Mouse (Mus musculus) heart, embryonic 12.5 days (tissue): ENCODE results near the gene Rad51b. TPM values are rescaled to one million over a fixed set of nuclear protein-coding genes. Genes with fewer than 3 reads are reported as not detected.
"Not testable (repeated sequence)": the region's sequence is repeated elsewhere in the genome, so short reads cannot be mapped to it uniquely, and the experiment has no call there.

Experiments used
- ATAC-seq: fragments of 200-750 bp; cut with Nextera tagmentation; 2 replicates; pipeline ENCODE4 v1.8.0; 2017; ENCODE audit warnings: moderate TSS enrichment, moderate library complexity; ENCODE audit not compliant: insufficient number of reproducible peaks, low FRiP score
- H3K27ac ChIP-seq: fragments of 300-500 bp; sonication (generic); 2 replicates; pipeline ENCODE4 v1.5.1; 2016; ENCODE audit warnings: mild to moderate bottlenecking, moderate library complexity; ENCODE audit not compliant: poor library complexity, severe bottlenecking
- H3K27me3 ChIP-seq: fragments of 300-500 bp; sonication (generic); replicated peaks from 2 replicates; pipeline ENCODE4 v1.6.1; 2016; ENCODE audit warnings: mild to moderate bottlenecking, moderate library complexity
- H3K36me3 ChIP-seq: fragments of 300-500 bp; sonication (generic); 2 replicates; pipeline ENCODE4 v1.6.1; 2016; ENCODE audit warnings: mild to moderate bottlenecking, moderate library complexity
- H3K4me1 ChIP-seq: fragments of 300-500 bp; sonication (generic); replicated peaks from 2 replicates; pipeline ENCODE4 v1.6.1; 2016; ENCODE audit warnings: mild to moderate bottlenecking
- H3K4me2 ChIP-seq: fragments of 300-500 bp; sonication (generic); 2 replicates; pipeline ENCODE4 v1.6.1; 2016; ENCODE audit warnings: mild to moderate bottlenecking, moderate library complexity
- H3K4me3 ChIP-seq: fragments of 300-500 bp; sonication (generic); 2 replicates; pipeline ENCODE4 v1.5.1; 2016; ENCODE audit warnings: mild to moderate bottlenecking
- H3K9ac ChIP-seq: fragments of 300-500 bp; sonication (generic); 2 replicates; pipeline ENCODE4 v1.6.1; 2016; ENCODE audit warnings: mild to moderate bottlenecking, moderate library complexity
- H3K9me3 ChIP-seq: fragments of 300-500 bp; sonication (generic); replicated peaks from 2 replicates; pipeline ENCODE4 v1.6.1; 2016; ENCODE audit warnings: mild to moderate bottlenecking, moderate library complexity
- WGBS: fragments of 180-500 bp; shearing (Covaris S2); methylation state at CpG from one replicate; pipeline ENCODE4 v1.1.7; 2016; 5-methylcytosine and 5-hydroxymethylcytosine counted together
- polyA plus RNA-seq: library from polyadenylated mRNA; unstranded; fragments of >200 nt; fragmentation: Nextera tagmentation; extraction: Ambion mirVana; gene quantifications from 2 replicates; pipeline ENCODE4 v1.2.1, GENCODE M21; 2016

Gene Rad51b
- polyA plus RNA-seq, 1 experiment from 2014 or later = 4.6 TPM

GRCm38 (mm10) chr12:79297884-79298636, 978 bp downstream of the Rad51b start:
- Histone ChIP-seq H3K9ac (peak overlapping the region; percentile 81), H3K36me3 (peaks cover 5% of the 10 kb centered on the region; the same call in 1 of the 2 replicates), H3K27ac (no peak overlapping the region), H3K4me1 (peaks cover 10% of the 10 kb centered on the region), H3K4me3 (peak overlapping the region; percentile 71), H3K27me3 (no peaks in the 10 kb centered on the region), H3K9me3 (no peaks in the 10 kb centered on the region), H3K4me2 (peak overlapping the region; percentile 70)
- no peak for ATAC-seq
- 17% methylated on average over 15 of the region's 15 CpGs for WGBS

GRCm38 (mm10) chr12:79301802-79302201, 4.7 kb downstream of the Rad51b start:
- no peak overlapping the region for H3K4me3 ChIP-seq
- 75% methylated on average over 9 of the region's 9 CpGs for WGBS
- no peaks in the 10 kb centered on the region for H3K27me3 ChIP-seq
- H3K9me3 ChIP-seq = no peaks in the 10 kb centered on the region
- no peak for ATAC-seq
- no peak overlapping the region for H3K27ac ChIP-seq
- H3K4me2 ChIP-seq = no peak overlapping the region
- H3K36me3 ChIP-seq = no peaks in the 10 kb centered on the region
- 0 out of 2 replicates have a peak, but pooled peaks cover 4% of the 10 kb centered on the region for H3K4me1 ChIP-seq
- H3K9ac ChIP-seq = no peak overlapping the region

GRCm38 (mm10) chr12:79305131-79305530, 8.0 kb downstream of the Rad51b start:
- ATAC-seq = no peak
- WGBS = 53% methylated on average over 1 of the region's 1 CpGs

GRCm38 (mm10) chr12:79306013-79306412, 8.9 kb downstream of the Rad51b start:
- 74% methylated on average over 4 of the region's 4 CpGs for WGBS
- ATAC-seq = no peak
- H3K27ac ChIP-seq = no peak overlapping the region

More at GRCm38 (mm10) chr12:79305131-79305530, 8.0 kb downstream of the Rad51b start:
- H3K4me1 ChIP-seq = no peaks in the 10 kb centered on the region
- no peak overlapping the region for H3K4me2 ChIP-seq
- H3K4me3 ChIP-seq = no peak overlapping the region
- no peaks in the 10 kb centered on the region for H3K36me3 ChIP-seq
- H3K9me3 ChIP-seq = no peaks in the 10 kb centered on the region
- no peak overlapping the region for H3K27ac ChIP-seq
- no peak overlapping the region for H3K9ac ChIP-seq
- no peaks in the 10 kb centered on the region for H3K27me3 ChIP-seq

GRCm38 (mm10) chr12:79313721-79314120, 16.6 kb downstream of the Rad51b start:
- H3K27ac ChIP-seq = no peak overlapping the region
- no peaks in the 10 kb centered on the region for H3K9me3 ChIP-seq
- WGBS = 85% methylated on average over 4 of the region's 4 CpGs
- H3K36me3 ChIP-seq = 0 out of 2 replicates have a peak, but pooled peaks cover 4% of the 10 kb centered on the region
- H3K27me3 ChIP-seq = no peaks in the 10 kb centered on the region
- H3K4me3 ChIP-seq = no peak overlapping the region
- H3K4me1 ChIP-seq = no peaks in the 10 kb centered on the region
- ATAC-seq = no peak
- no peak overlapping the region for H3K4me2 ChIP-seq
- no peak overlapping the region for H3K9ac ChIP-seq

More at GRCm38 (mm10) chr12:79306013-79306412, 8.9 kb downstream of the Rad51b start:
- H3K4me1 ChIP-seq = no peaks in the 10 kb centered on the region
- H3K36me3 ChIP-seq = no peaks in the 10 kb centered on the region
- H3K4me3 ChIP-seq = no peak overlapping the region
- H3K27me3 ChIP-seq = no peaks in the 10 kb centered on the region
- H3K4me2 ChIP-seq = no peak overlapping the region
- no peaks in the 10 kb centered on the region for H3K9me3 ChIP-seq
- H3K9ac ChIP-seq = no peak overlapping the region

GRCm38 (mm10) chr12:79317339-79317738, 20.3 kb downstream of the Rad51b start:
- 84% methylated on average over 5 of the region's 5 CpGs for WGBS
- Histone ChIP-seq H3K27me3 (no peaks in the 10 kb centered on the region), H3K4me3 (no peak overlapping the region)

GRCm38 (mm10) chr12:79320895-79321294, 23.8 kb downstream of the Rad51b start:
- H3K9ac ChIP-seq = no peak overlapping the region
- no peaks in the 10 kb centered on the region for H3K36me3 ChIP-seq
- no peak for ATAC-seq
- H3K27ac ChIP-seq = no peak overlapping the region
- H3K4me1 ChIP-seq = no peaks in the 10 kb centered on the region
- no peaks in the 10 kb centered on the region for H3K9me3 ChIP-seq
- H3K4me2 ChIP-seq = no peak overlapping the region
- no peaks in the 10 kb centered on the region for H3K27me3 ChIP-seq
- H3K4me3 ChIP-seq = no peak overlapping the region
- 80% methylated on average over 5 of the region's 5 CpGs for WGBS

More at GRCm38 (mm10) chr12:79317339-79317738, 20.3 kb downstream of the Rad51b start:
- no peaks in the 10 kb centered on the region for H3K9me3 ChIP-seq
- H3K9ac ChIP-seq = no peak overlapping the region
- H3K4me2 ChIP-seq = no peak overlapping the region
- ATAC-seq = no peak
- H3K36me3 ChIP-seq = 0 out of 2 replicates have a peak, but pooled peaks cover 4% of the 10 kb centered on the region
- no peaks in the 10 kb centered on the region for H3K4me1 ChIP-seq
- no peak overlapping the region for H3K27ac ChIP-seq

GRCm38 (mm10) chr12:79322539-79322938, 25.5 kb downstream of the Rad51b start:
- H3K27ac ChIP-seq, H3K4me1 ChIP-seq, H3K4me3 ChIP-seq, H3K4me2 ChIP-seq, ATAC-seq, H3K27me3 ChIP-seq, H3K9me3 ChIP-seq, H3K36me3 ChIP-seq, H3K9ac ChIP-seq: not testable (repeated sequence)
- 72% methylated on average over 2 of the region's 2 CpGs for WGBS

GRCm38 (mm10) chr12:79326236-79326635, 29.2 kb downstream of the Rad51b start:
- H3K9me3 ChIP-seq = no peaks in the 10 kb centered on the region
- 57% methylated on average over 2 of the region's 2 CpGs for WGBS
- H3K4me2 ChIP-seq = no peak overlapping the region
- no peak for ATAC-seq
- H3K36me3 ChIP-seq = no peaks in the 10 kb centered on the region
- no peak overlapping the region for H3K4me3 ChIP-seq
- H3K27me3 ChIP-seq = no peaks in the 10 kb centered on the region
- H3K4me1 ChIP-seq = no peaks in the 10 kb centered on the region
- H3K9ac ChIP-seq = no peak overlapping the region
- no peak overlapping the region for H3K27ac ChIP-seq

- WGBS = 64% methylated on average over 2 of the region's 2 CpGs
- Histone ChIP-seq H3K4me2 (no peak overlapping the region), H3K36me3 (no peaks in the 10 kb centered on the region), H3K27me3 (no peaks in the 10 kb centered on the region), H3K27ac (no peak overlapping the region), H3K9me3 (no peaks in the 10 kb centered on the region), H3K9ac (no peak overlapping the region), H3K4me1 (no peaks in the 10 kb centered on the region), H3K4me3 (no peak overlapping the region)
- ATAC-seq = no peak
These were observed 29.7 kb downstream of the Rad51b start for GRCm38 (mm10) chr12:79326745-79327144.

- no peaks in the 10 kb centered on the region for H3K4me1 ChIP-seq
- H3K4me2 ChIP-seq = no peak overlapping the region
- no peak overlapping the region for H3K9ac ChIP-seq
- no peaks in the 10 kb centered on the region for H3K36me3 ChIP-seq
- no peak overlapping the region for H3K27ac ChIP-seq
- no peaks in the 10 kb centered on the region for H3K27me3 ChIP-seq
- 80% methylated on average over 2 of the region's 2 CpGs for WGBS
- ATAC-seq = no peak
- no peak overlapping the region for H3K4me3 ChIP-seq
- no peaks in the 10 kb centered on the region for H3K9me3 ChIP-seq
These were observed 30.8 kb downstream of the Rad51b start for GRCm38 (mm10) chr12:79327868-79328267.
